Mouse (Mus musculus): ENCODE results near the gene Fstl4. TPM values are rescaled to one million over a fixed set of nuclear protein-coding genes. Genes with fewer than 3 reads are reported as not detected.

The Fstl4 gene
- polyA plus RNA-seq, 1 experiment, result 0.18 TPM

- H3K27me3 ChIP-seq (ENCODE audit: control insufficient read depth, insufficient read depth, low read length), result no peaks in the 10 kb centered on the region
- H3K4me1 ChIP-seq (replicated peaks; ENCODE audit: control insufficient read depth, insufficient read depth, low read length), result peaks cover 13% of the 10 kb centered on the region
- WGBS, result 90% methylated on average over 5 of the region's 5 CpGs
- TF ChIP-seq POLR2A (IDR thresholded peaks at IDR 0.05; ENCODE audit: control insufficient read depth, extremely low read depth, insufficient read depth, low read length, poor library complexity) (no peak), CTCF (IDR thresholded peaks at IDR 0.05; ENCODE audit: borderline replicate concordance, control insufficient read depth, extremely low read depth, insufficient read depth, low read length, poor library complexity) (no peak)
- no peak overlapping the region for H3K27ac ChIP-seq (ENCODE audit: control insufficient read depth, insufficient read depth, low read length)
- no peak for DNase-seq
- no peaks in the 10 kb centered on the region for H3K36me3 ChIP-seq (ENCODE audit: control insufficient read depth, insufficient read depth, low read length)
- no peak overlapping the region for H3K4me3 ChIP-seq (ENCODE audit: control insufficient read depth, insufficient read depth, low read length)
Measured at GRCm38 (mm10) chr11:53091596-53091995, 327.2 kb downstream of the Fstl4 start.

GRCm38 (mm10) chr11:53096871-53097270, 332.4 kb downstream of the Fstl4 start:
- peaks cover 47% of the 10 kb centered on the region for H3K4me1 ChIP-seq (replicated peaks; ENCODE audit: control insufficient read depth, insufficient read depth, low read length)
- no peaks in the 10 kb centered on the region for H3K27me3 ChIP-seq (ENCODE audit: control insufficient read depth, insufficient read depth, low read length)
- H3K36me3 ChIP-seq (ENCODE audit: control insufficient read depth, insufficient read depth, low read length), result no peaks in the 10 kb centered on the region
- TF ChIP-seq POLR2A (IDR thresholded peaks at IDR 0.05; ENCODE audit: control insufficient read depth, extremely low read depth, insufficient read depth, low read length, poor library complexity), result no peak
- TF ChIP-seq CTCF (IDR thresholded peaks at IDR 0.05; ENCODE audit: borderline replicate concordance, control insufficient read depth, extremely low read depth, insufficient read depth, low read length, poor library complexity), result no peak
- H3K4me3 ChIP-seq (ENCODE audit: control insufficient read depth, insufficient read depth, low read length), result no peak overlapping the region
- 7% methylated on average over 9 of the region's 9 CpGs for WGBS
- H3K27ac ChIP-seq (ENCODE audit: control insufficient read depth, insufficient read depth, low read length), result peak overlapping the region; percentile 36
- DNase-seq, result no peak

GRCm38 (mm10) chr11:53097331-53097730, 332.9 kb downstream of the Fstl4 start:
- no peak for DNase-seq
- no peaks in the 10 kb centered on the region for H3K27me3 ChIP-seq (ENCODE audit: control insufficient read depth, insufficient read depth, low read length)
- H3K4me3 ChIP-seq (ENCODE audit: control insufficient read depth, insufficient read depth, low read length), result no peak overlapping the region
- TF ChIP-seq CTCF (IDR thresholded peaks at IDR 0.05; ENCODE audit: borderline replicate concordance, control insufficient read depth, extremely low read depth, insufficient read depth, low read length, poor library complexity) (no peak), POLR2A (IDR thresholded peaks at IDR 0.05; ENCODE audit: control insufficient read depth, extremely low read depth, insufficient read depth, low read length, poor library complexity) (no peak)
- peak overlapping the region; percentile 17 for H3K27ac ChIP-seq (ENCODE audit: control insufficient read depth, insufficient read depth, low read length)
- no peaks in the 10 kb centered on the region for H3K36me3 ChIP-seq (ENCODE audit: control insufficient read depth, insufficient read depth, low read length)
- peaks cover 50% of the 10 kb centered on the region for H3K4me1 ChIP-seq (replicated peaks; ENCODE audit: control insufficient read depth, insufficient read depth, low read length)
- 6% methylated on average over 8 of the region's 8 CpGs for WGBS

GRCm38 (mm10) chr11:53097870-53098269, 333.4 kb downstream of the Fstl4 start:
- Histone ChIP-seq H3K4me1 (replicated peaks; ENCODE audit: control insufficient read depth, insufficient read depth, low read length) (peaks cover 56% of the 10 kb centered on the region), H3K36me3 (ENCODE audit: control insufficient read depth, insufficient read depth, low read length) (no peaks in the 10 kb centered on the region), H3K4me3 (ENCODE audit: control insufficient read depth, insufficient read depth, low read length) (no peak overlapping the region), H3K27ac (ENCODE audit: control insufficient read depth, insufficient read depth, low read length) (peak overlapping the region; percentile 1; the same call in 1 of the 2 replicates), H3K27me3 (ENCODE audit: control insufficient read depth, insufficient read depth, low read length) (no peaks in the 10 kb centered on the region)
- TF ChIP-seq CTCF (IDR thresholded peaks at IDR 0.05; ENCODE audit: borderline replicate concordance, control insufficient read depth, extremely low read depth, insufficient read depth, low read length, poor library complexity) (no peak), POLR2A (IDR thresholded peaks at IDR 0.05; ENCODE audit: control insufficient read depth, extremely low read depth, insufficient read depth, low read length, poor library complexity) (no peak)
- WGBS, result 38% methylated on average over 6 of the region's 6 CpGs
- no peak for DNase-seq

GRCm38 (mm10) chr11:53098780-53099198, 334.4 kb downstream of the Fstl4 start:
- no peaks in the 10 kb centered on the region for H3K36me3 ChIP-seq (ENCODE audit: control insufficient read depth, insufficient read depth, low read length)
- H3K27me3 ChIP-seq (ENCODE audit: control insufficient read depth, insufficient read depth, low read length), result no peaks in the 10 kb centered on the region
- H3K4me1 ChIP-seq (replicated peaks; ENCODE audit: control insufficient read depth, insufficient read depth, low read length), result peaks cover 62% of the 10 kb centered on the region
- no peak overlapping the region for H3K4me3 ChIP-seq (ENCODE audit: control insufficient read depth, insufficient read depth, low read length)
- no peak overlapping the region for H3K27ac ChIP-seq (ENCODE audit: control insufficient read depth, insufficient read depth, low read length)
- TF ChIP-seq CTCF (IDR thresholded peaks at IDR 0.05; ENCODE audit: borderline replicate concordance, control insufficient read depth, extremely low read depth, insufficient read depth, low read length, poor library complexity), result no peak
- TF ChIP-seq POLR2A (IDR thresholded peaks at IDR 0.05; ENCODE audit: control insufficient read depth, extremely low read depth, insufficient read depth, low read length, poor library complexity), result no peak
- DNase-seq, result no peak
- 82% methylated on average over 3 of the region's 3 CpGs for WGBS

- WGBS, result 91% methylated on average over 5 of the region's 5 CpGs
- TF ChIP-seq POLR2A (IDR thresholded peaks at IDR 0.05; ENCODE audit: control insufficient read depth, extremely low read depth, insufficient read depth, low read length, poor library complexity), result no peak
- TF ChIP-seq CTCF (IDR thresholded peaks at IDR 0.05; ENCODE audit: borderline replicate concordance, control insufficient read depth, extremely low read depth, insufficient read depth, low read length, poor library complexity), result no peak
- H3K4me3 ChIP-seq (ENCODE audit: control insufficient read depth, insufficient read depth, low read length), result no peak overlapping the region
Measured at GRCm38 (mm10) chr11:53099322-53099721, 334.9 kb downstream of the Fstl4 start.

GRCm38 (mm10) chr11:53101732-53102131, 337.3 kb downstream of the Fstl4 start:
- TF ChIP-seq POLR2A (IDR thresholded peaks at IDR 0.05; ENCODE audit: control insufficient read depth, extremely low read depth, insufficient read depth, low read length, poor library complexity) (no peak), CTCF (IDR thresholded peaks at IDR 0.05; ENCODE audit: borderline replicate concordance, control insufficient read depth, extremely low read depth, insufficient read depth, low read length, poor library complexity) (no peak)
- Histone ChIP-seq H3K4me3 (ENCODE audit: control insufficient read depth, insufficient read depth, low read length) (no peak overlapping the region), H3K36me3 (ENCODE audit: control insufficient read depth, insufficient read depth, low read length) (no peaks in the 10 kb centered on the region), H3K4me1 (replicated peaks; ENCODE audit: control insufficient read depth, insufficient read depth, low read length) (peaks cover 50% of the 10 kb centered on the region), H3K27me3 (ENCODE audit: control insufficient read depth, insufficient read depth, low read length) (no peaks in the 10 kb centered on the region), H3K27ac (ENCODE audit: control insufficient read depth, insufficient read depth, low read length) (no peak overlapping the region)
- no peak for DNase-seq
- WGBS, result 91% methylated on average over 5 of the region's 5 CpGs

More at GRCm38 (mm10) chr11:53099322-53099721, 334.9 kb downstream of the Fstl4 start:
- Histone ChIP-seq H3K27ac (ENCODE audit: control insufficient read depth, insufficient read depth, low read length) (no peak overlapping the region), H3K27me3 (ENCODE audit: control insufficient read depth, insufficient read depth, low read length) (no peaks in the 10 kb centered on the region), H3K4me1 (replicated peaks; ENCODE audit: control insufficient read depth, insufficient read depth, low read length) (peaks cover 65% of the 10 kb centered on the region), H3K36me3 (ENCODE audit: control insufficient read depth, insufficient read depth, low read length) (no peaks in the 10 kb centered on the region)
- DNase-seq, result no peak

Data from thymus, adult 2 months (tissue).